Mouse (Mus musculus) olfactory bulb, adult 2 months (tissue): Measurements from ENCODE around the gene Hist2h2ac. TPM values are rescaled to one million over a fixed set of nuclear protein-coding genes. Genes with fewer than 3 reads are reported as not detected.
A peak's percentile ranks its signal among the peaks of the same experiment; 100 is the strongest.
"Not testable (repeated sequence)": the region's sequence is repeated elsewhere in the genome, so short reads cannot be mapped to it uniquely, and the experiment has no call there.

ENCODE experiments used
- H3K27ac ChIP-seq: fragments of 200-500 bp; 2 replicates; pipeline ENCODE4 v1.5.1; 2012; ENCODE audit warnings: low read depth, low read length; ENCODE audit not compliant: insufficient read depth
- H3K4me1 ChIP-seq: fragments of 200-500 bp; 2 replicates; pipeline ENCODE4 v1.6.1; 2012; ENCODE audit warnings: low read length; ENCODE audit not compliant: control insufficient read depth, insufficient read depth
- H3K4me3 ChIP-seq: fragments of 200-500 bp; 2 replicates; pipeline ENCODE4 v1.5.1; 2012; ENCODE audit warnings: mild to moderate bottlenecking, low read depth, low read length, moderate library complexity; ENCODE audit not compliant: insufficient read depth
- CTCF ChIP-seq: fragments of 200-500 bp; IDR thresholded peaks from 2 replicates; pipeline ENCODE4 v1.5.1; 2012; ENCODE audit warnings: low read depth, mild to moderate bottlenecking, low read length, moderate library complexity; ENCODE audit not compliant: insufficient read depth
- POLR2A ChIP-seq: fragments of 200-500 bp; IDR thresholded peaks from 2 replicates; pipeline ENCODE4 v1.6.1; 2012; ENCODE audit warnings: mild to moderate bottlenecking, low read depth, low read length, moderate library complexity; ENCODE audit not compliant: insufficient read depth
- WGBS: fragments of 180-500 bp; shearing (Covaris S2); methylation state at CpG from one replicate; pipeline ENCODE4 v1.1.7; 2018; 5-methylcytosine and 5-hydroxymethylcytosine counted together
- polyA plus RNA-seq: library from polyadenylated mRNA; stranded (reverse); fragments of >200 nt; gene quantifications from 2 replicates; pipeline ENCODE4 v1.2.4, GENCODE M21; 2012; ENCODE audit warnings: low replicate concordance; ENCODE audit not compliant: missing spikeins, insufficient read depth, insufficient read length

Hist2h2ac gene
- polyA plus RNA-seq = not detected in 2 replicates

- TF ChIP-seq CTCF = no peak
- TF ChIP-seq POLR2A = peak; percentile 51; the same call in 1 of the 2 replicates
- Histone ChIP-seq H3K4me1 (peaks cover 10% of the 10 kb centered on the region), H3K27ac (peak within 1 kb of the TSS; percentile 98), H3K4me3 (peak within 1 kb of the TSS; percentile 78)
- under 1% methylated on average over 43 of the region's 43 CpGs for WGBS
Observed at GRCm38 (mm10) chr3:96220765-96221639, at the start of gene Hist2h2ac, which contains the start of gene Hist2h2be. TSS of gene Hist2h2ac (minus strand) at chr3:96220880. TSS of gene Hist2h2be (plus strand) at chr3:96221119.

GRCm38 (mm10) chr3:96269511-96270474 is 49.1 kb upstream of the Hist2h2ac start, which contains the start of gene Hist2h2bb:
TSS of gene Hist2h2bb (plus strand) at chr3:96269752.
- WGBS = under 1% methylated on average over 45 of the region's 45 CpGs

GRCm38 (mm10) chr3:96268776-96269378 is 48.2 kb upstream of the Hist2h2ac start:
- WGBS = 0% methylated on average over 14 of the region's 44 CpGs
- peak overlapping the region; percentile 51 for H3K4me3 ChIP-seq
- H3K4me1 ChIP-seq = not testable (repeated sequence)

More at GRCm38 (mm10) chr3:96269511-96270474, 49.1 kb upstream of the Hist2h2ac start, which contains the start of gene Hist2h2bb:
- no peaks in the 10 kb centered on the region for H3K4me1 ChIP-seq
- peak within 1 kb of the TSS; percentile 98 for H3K27ac ChIP-seq
- peak; percentile 99 for TF ChIP-seq POLR2A
- no peak for TF ChIP-seq CTCF
- H3K4me3 ChIP-seq = peak within 1 kb of the TSS; percentile 86

DNA sequence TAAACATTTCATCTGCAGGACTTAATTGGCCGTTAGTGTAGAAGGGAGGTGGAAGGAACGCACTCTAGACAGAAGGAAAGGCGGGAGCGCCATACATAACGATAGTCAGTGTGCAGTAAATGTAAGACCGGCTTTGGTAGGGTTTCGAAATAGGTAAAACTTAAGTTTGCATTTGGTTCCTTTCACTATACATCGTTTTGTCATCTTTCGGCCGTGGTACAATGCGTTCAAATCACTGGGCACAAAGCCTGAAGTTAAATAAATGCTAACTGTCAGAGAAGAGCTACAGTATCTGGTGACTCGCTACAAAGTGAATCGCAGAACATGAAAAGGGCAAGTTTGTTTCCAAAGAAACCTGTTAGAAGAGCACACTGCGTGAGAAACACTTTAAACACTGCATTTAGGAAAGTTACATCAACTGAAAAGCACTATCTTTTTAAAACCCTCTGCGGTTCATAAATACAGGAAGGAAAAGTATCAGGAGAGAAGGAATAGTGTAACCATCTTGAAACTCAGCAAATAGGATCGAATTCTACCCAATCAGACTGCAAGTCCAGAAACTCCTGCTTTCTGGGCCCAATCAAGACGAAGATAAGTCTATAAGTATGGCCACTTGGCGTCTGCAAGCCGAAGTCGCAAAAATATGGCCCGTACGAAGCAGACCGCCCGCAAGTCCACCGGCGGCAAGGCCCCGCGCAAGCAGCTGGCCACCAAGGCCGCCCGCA is 47.5 kb upstream of the Hist2h2ac start, which contains the start of gene Hist2h3b:
TSS of gene Hist2h3b (plus strand) at position 604 of the 725 bp plus-strand sequence.
- Histone ChIP-seq H3K4me1 (peaks cover 3% of the 10 kb centered on the region; the same call in 1 of the 2 replicates), H3K4me3 (peak within 1 kb of the TSS; percentile 86), H3K27ac (peak within 1 kb of the TSS; percentile 98)
- whole genome bisulfite sequencing = 5% methylated on average over 30 of the region's 30 CpGs
- TF ChIP-seq POLR2A (peak; percentile 86), CTCF (no peak)

More at GRCm38 (mm10) chr3:96268776-96269378, 48.2 kb upstream of the Hist2h2ac start:
- TF ChIP-seq POLR2A = peak; percentile 49
- H3K27ac ChIP-seq = peak overlapping the region; percentile 98

DNA sequence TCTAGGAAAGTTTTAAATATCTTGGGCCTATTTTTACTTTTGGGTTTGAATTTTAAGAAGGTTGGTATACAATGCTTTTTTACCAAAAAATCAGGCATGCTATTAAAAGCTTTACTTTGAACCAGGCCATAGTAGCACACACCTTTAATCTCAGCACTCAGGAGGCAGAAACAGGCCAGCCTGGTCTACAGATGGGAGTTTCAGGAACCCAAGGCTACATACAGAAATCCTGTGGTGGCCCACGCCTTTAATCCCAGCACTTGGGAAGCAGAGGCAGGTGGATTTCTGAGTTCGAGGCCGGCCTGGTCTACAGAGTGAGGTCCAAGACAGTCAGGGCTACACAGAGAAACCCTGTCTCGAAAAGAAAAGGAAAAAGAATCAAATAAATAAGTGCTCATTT is 46.9 kb upstream of the Hist2h2ac start:
- TF ChIP-seq POLR2A (no peak), CTCF (no peak)
- WGBS = 64% methylated on average over 4 of the region's 4 CpGs
- Histone ChIP-seq H3K27ac (peak overlapping the region; percentile 41; the same call in 1 of the 2 replicates), H3K4me3 (no peak overlapping the region), H3K4me1 (peaks cover 3% of the 10 kb centered on the region; the same call in 1 of the 2 replicates)

- Histone ChIP-seq H3K4me1 (peaks cover 5% of the 10 kb centered on the region), H3K27ac (no peak overlapping the region), H3K4me3 (no peak overlapping the region)
- TF ChIP-seq CTCF (no peak), POLR2A (no peak)
- WGBS = 93% methylated on average over 8 of the region's 8 CpGs
Observed at GRCm38 (mm10) chr3:96266132-96266710, 45.5 kb upstream of the Hist2h2ac start.

DNA sequence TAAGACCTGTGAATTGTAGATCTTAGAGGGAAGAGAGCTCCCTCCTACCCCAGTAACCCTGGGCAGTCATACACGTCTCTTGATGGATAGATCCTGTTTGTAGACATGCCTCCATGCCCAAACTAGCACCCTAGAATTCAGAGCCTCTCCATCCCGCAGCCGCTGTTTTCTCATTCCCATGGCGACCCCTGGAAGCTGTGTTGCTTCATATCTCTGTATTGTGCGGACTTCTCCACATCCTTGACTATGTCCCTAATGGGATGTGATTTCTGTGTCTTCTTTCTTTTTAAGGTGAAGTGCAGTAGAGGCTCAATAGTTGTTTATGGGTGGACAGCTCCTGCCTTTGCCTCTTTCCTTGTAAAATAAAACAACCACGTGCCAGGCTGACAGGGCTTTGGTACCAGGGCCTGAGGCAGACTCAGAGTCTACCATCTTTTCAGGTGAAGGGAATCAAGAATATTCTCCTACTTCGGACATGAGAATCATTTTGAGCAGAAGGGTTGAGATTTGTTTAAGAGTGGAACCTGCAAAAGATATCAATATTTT is 43.8 kb upstream of the Hist2h2ac start:
- H3K4me1 ChIP-seq = peaks cover 5% of the 10 kb centered on the region
- 54% methylated on average over 7 of the region's 7 CpGs for WGBS
- no peak for TF ChIP-seq CTCF
- TF ChIP-seq POLR2A = no peak
- no peak overlapping the region for H3K4me3 ChIP-seq
- H3K27ac ChIP-seq = peak overlapping the region; percentile 97
